Mouse (Mus musculus) monocyte, adult 2 months (primary cell): Measurements from ENCODE around the gene Slc26a10.
"Not testable (repeated sequence)": the region's sequence is repeated elsewhere in the genome, so short reads cannot be mapped to it uniquely, and the experiment has no call there.

Experiments used
- DNase-seq, 2 experiments: peaks; one replicate each; pipeline ENCODE4 v3.0.0; 2022; ENCODE audit warnings: low spot score in 2 of 2, low read depth in 1 of 2

The Slc26a10 gene

DNA sequence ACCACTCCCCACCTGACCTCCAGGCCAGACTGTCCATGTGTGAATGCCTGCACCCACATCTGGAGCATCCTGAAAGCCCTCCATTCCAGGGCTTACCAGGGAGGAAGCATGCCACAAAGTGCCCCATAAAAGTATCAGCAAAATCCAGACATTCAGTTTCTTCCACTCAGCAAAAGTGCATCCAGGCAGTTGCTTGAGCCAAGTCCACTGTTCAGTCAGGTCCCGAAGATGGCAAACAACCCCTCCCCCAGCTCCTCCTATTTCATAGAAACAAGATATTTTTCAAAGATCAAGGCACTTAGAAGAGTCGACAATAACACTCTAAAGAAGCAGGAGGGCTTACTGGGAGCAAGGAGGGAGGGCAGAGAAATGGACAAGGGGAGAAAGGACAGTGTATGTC, 18.0 kb upstream of the Slc26a10 start:
- DNase-seq, result no peak

DNA sequence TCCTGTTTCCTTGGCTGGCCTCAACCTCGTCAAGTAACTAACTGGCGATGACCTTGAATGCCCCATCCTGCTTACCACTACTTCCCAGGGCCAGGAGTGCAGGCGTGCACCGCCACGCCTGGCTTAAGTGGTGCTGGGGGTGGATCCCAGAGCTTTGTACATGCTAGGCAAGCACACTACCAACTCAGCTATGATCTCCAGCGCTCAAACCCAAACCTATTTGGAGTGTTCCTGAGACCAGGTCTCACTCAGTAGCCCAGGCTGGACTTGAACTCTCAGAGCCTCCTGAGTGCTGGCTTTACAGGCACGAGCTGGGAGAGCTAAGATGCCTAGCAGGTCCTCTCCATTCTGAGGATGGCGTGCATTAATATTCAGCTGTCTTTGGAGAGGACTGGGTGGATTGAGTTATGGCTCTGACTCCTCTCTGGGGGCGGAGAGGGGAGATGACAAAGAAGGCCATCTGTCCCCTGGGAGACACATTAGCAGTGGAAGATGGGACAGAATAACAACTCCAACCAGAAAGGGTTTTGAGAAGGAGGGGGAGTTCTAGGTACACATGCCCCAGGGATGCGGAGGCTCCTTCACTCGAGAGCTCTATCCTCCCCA, 17.2 kb upstream of the Slc26a10 start:
- DNase-seq, result no peak

DNA sequence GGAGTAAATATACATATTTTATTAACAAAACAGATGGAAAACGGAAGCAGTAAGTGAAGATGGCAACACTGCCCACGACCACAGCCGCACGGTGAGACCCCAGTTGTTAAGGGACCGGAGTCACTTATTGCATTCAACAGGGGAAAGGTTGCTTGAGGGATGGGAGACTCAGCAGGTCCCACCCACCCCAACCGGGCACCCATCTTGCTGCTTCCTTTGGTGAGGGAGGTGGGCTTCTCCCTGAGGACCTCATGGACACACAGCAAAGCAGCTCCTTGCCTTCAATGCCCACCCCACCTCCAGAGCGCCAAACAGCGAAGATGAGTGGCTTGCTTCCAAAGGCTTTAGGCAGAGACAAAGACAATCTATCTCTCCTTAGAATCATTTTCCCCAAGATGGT, 16.7 kb upstream of the Slc26a10 start:
- DNase-seq, result no peak

DNA sequence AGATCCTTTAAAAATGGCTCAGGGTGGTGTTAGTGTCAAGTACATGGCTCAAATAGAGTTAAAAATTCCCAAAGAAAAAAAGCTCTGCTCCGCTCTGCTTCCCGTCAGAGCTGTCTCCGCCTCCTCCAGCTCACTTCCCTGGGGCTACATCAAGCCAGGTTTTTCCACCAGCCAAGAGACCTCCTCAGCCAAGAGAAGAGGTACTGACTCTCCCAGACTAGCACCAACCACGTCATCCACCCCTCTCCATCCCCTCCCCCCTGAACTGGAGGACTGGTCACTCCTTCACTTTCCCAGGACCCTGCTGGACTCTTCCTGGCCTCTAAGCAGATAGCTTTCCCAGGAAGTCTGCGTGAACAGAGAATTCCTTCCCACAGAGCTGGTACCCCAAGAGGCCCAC, 15.9 kb upstream of the Slc26a10 start:
- no peak for DNase-seq

DNA sequence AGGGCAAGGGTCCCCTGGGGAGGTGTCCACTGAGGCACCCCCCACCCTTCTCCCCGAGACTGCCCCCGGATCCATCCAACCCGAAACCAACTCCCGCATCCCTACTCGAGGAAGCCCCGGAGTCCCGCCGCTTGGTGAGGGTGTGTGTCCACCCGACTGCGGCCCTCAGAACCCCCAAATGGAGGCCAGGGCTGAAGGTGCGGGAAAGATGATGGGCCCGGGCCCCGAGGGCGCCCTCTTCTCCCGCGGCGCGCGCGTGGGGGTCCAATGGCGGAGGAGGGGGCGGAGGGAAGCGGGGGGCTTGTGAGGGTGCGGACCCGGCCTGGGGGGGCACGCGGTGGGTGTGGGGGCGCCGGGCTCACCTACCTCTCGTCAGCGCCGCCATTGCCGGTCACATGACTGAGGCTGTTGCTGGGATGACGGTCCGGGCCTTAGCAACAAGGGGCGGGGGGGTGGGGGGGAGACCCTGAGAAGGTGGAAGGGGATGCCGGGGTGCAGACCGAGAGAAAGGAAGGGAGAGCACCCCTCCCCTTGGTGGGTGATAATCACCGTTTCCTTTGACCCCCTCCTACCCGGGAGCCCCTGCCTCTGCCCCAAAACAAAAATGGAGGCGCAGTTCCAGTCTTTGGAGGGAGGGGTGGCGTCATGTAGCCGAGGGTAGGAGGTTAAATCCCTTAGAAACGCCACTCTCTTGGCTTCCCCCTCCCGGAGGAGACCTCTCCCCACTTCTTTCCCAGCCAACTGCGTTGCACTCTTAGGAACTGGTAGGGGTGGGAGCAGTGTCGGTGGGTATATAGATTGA, 15.1 kb upstream of the Slc26a10 start, which contains the start of gene Dtx3:
Gene Dtx3 (minus strand): TSS at position 401 of the 802 bp plus-strand sequence.
- DNase-seq, result no peak

DNA sequence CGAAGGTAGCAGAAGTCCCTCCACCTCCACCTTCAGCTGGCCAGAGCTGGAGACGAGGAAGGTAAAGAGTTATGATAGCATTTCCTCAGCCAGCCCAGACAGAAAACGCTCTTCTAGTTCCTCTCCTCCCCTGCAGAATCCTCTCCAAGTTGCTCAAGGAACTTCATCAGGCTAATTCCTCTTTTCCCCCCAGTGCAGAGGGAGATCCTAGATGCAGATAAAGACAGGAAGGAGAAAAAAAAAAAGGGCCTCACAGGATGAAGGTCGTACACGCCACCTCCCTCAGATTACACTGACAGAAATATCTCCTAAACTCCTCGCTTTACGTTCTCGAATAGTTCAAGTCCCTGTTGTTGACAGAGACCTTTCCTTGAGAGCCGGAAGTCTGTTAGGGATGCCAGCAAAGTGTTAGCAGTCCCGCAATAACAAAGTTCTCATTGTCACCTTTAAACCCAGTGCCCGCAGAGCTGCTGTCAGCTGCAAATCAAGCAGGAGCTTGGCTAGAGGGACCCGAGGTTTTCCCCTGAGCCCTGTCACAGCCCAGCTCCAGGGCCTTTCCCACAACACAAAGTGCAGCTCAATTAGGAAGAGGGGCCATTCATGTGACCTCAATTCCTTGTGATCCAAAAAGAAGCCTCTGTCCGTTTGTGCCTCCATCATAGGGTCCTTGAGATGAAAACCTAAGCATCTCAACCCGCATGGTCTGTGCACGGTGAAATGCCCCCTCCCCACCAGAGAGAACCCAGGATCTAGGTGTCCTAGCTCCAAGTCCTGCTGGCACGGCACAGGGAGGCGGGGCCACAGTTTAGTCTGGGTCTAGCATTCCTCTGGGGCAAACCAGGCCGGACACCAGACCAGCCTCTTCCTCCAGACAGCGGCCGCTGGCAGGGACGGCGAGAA, 14.2 kb upstream of the Slc26a10 start:
- DNase-seq, result no peak

DNA sequence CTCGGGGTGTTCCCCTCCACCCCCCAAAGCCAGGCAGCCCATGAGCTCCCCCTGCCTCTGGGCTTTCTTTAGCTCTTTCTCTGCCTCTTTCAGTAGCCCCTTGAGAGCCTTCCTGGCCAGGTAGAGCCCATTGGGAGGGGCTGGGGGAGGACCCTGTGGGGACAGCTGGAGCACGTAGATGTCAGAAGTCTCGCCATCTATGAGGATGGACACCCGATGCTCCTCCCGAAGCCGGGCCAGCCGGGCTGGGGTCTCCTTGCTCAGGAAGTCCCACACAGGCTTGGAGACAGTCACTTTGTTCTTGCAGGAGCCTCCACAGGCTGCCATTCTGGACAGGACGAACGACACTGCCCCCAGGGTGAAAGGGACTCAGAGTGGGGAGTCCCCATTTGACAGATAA, 12.6 kb upstream of the Slc26a10 start:
- no peak for DNase-seq

DNA sequence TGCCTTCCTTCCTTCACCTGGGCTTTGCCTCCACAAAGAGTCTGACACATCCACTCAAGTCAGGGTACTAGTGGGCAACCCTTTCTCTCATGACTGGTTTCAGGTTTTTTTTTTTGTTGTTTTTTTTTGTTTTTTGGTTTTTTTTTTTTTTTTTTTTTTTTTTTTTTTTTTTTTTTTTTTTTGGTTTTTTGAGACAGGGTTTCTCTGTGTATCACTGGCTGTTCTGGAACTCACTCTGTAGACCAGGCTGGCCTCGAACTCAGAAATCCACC, 11.5 kb upstream of the Slc26a10 start:
- not testable (repeated sequence) for DNase-seq

DNA sequence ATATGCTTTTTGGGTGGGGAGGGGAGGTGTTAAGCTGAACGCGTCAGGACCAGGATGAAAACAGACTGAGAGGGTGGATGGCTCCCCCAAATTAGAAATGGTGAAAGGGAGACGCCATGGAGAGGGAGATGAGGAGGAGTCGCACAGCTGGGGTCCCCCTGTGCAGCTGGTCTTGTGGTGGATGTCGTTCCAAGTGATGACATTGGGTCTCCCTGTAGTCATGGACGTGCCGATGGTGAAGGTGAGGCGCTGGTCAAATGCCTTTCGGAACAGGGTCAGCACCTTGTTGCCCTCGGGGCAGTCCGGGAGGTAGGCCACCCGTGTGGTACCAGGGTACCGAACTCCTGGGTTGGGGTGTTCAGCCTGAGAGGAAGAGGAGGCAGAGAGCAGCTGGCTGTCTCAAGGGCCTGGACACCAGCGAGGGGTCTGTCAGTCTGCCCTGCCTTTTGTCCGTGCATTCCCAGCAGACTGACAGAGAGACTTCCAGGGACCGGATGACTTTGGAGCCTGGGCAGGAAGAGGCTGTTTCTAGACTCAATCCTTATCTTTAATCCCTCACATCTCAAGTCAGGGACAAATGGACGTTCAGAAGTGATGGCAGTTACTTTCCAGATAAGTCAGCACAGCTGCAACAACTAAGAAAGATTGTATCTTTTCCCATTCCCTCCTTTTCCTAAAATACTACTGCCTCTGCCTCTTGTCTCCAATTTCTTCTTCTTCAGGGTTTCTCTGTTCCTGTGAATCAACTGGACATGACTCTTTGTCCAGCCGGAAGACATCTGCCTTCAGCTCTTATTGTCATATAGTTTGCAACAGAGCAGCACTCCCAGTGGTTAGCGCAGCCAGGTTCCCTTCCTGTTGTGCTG, 11.0 kb upstream of the Slc26a10 start:
- no peak for DNase-seq

DNA sequence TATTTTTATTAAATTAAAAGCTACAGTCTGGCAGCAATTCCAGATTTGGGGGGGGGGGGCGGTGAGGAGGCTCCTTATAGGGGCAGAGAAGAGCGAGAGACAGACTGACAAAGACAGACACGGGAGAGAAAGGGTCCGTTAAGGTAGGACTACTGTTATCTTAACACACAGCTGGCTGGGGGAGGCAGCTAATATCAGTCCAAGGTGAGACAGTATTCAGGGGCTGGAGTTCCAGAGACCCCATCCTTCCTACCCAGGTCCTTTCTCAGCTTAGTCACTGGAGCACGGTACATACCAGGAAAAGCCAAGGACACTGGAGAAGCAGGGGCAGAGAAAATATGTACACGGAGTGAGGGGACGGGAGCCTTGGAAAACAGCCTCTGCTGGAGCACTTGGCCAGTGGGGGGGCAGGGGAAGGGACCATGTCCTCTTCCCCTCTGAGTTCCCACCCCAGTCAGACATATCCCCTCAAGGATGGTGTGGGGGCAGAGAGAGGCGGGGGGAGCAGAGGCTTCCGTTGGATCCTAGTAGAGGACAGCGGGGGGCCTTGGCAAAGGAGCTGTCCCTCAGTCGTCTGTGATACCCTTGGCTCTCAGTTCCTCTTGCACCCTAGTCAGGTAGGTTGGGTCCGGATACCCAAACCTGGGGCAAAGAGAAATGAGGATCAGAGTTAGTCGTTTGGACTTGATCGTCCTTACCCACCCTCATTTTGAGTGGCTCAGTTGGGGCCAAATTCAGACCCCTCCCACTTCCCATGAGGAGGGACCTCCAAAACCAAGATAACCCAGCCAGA, 10.1 kb upstream of the Slc26a10 start:
- no peak for DNase-seq

DNA sequence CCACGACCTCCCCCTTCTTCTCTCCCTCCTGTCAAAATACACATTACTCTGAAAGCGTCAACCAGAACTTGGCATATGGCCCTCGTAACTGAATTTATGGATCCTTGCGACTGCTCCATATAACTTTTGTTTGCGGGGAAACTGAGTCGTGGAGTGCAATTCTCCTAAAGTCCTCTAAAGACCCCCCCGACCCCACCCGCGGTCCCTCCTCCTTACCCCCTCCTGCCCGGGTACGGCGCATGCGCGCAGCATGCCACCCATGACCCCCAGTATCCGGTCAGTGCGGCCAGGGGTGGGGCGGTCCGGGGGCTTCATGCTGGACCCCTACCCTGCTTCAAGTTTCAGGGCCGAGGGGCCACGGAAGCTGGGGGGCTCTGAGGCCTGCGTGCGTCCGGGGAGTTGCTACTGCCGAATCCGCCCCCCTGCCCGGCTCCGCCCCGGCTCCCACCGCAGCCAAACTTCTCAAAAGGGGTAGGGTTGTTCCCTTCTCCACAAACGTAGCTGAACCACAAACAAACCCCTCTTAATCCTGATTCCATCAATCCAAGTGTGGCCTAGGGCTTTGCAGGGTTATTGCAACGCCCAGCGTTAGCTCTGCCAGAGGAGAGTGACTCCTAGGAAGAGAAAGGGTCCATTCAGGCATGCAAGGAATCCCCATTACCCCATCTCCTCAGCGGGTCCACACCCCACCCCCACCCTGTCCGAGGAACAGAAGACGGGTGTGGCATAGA, 9.4 kb upstream of the Slc26a10 start, which contains the start of gene Arhgef25:
Gene Arhgef25 (minus strand): TSS at position 433 of the 731 bp plus-strand sequence.
- DNase-seq, result no peak

DNA sequence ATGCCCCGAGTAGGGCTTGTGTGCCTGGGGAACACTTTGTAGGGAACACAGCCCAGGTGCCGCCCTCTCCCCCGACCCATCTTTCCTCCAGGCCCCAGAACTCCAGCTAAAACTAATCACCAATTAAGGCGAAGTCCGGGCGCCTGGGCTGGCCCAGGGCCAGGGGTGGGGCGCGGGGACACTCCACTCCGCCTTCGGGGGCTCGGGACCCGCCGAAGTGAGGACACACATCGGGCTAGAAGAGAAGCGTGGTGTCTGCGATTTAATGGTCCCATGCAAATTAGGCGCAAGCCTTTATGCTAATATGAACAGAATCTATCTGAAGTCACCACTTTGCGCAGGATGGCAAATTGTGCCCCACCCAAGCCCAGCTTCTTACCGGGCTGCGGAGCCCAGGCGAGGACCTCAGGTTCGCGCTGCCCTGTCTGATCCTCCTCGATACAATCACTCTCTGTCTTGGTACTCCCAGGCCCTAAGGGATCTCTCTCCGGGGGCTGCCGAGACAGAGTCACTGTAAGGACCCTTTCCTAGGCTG, 8.7 kb upstream of the Slc26a10 start:
- no peak for DNase-seq

DNA sequence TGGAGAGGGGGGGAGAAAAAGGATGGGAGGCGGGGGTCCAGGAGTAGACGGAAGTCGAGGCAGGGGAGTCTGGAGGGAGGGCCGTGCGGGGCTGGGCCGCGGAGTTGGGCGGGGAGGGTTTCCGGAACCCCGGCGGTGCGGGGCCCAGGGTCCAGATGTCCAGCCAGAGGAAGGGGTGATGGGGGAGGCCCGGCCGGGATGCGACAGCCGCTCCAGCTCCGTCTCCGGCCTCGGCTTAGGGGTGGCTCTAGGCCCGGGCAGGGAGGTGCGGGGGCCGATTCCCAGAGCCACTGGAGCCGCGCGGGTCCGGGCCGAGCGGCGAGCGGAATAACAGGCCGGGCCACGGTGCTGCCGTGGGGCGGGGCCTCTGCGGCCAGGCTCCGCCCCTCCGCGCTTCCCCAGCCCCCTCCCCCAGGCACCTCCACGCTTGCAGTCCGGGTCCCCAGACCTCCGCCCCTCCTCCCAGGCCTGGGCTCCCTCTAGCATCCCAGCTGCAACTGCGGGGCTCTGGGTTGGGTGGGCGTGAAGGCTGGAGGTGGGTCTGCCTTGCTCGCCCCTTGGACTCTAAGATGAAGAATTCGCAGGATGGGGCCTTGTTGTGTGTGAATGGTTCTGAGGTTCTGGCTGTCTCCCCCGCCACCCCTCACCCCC, 8.1 kb upstream of the Slc26a10 start:
- no peak for DNase-seq

DNA sequence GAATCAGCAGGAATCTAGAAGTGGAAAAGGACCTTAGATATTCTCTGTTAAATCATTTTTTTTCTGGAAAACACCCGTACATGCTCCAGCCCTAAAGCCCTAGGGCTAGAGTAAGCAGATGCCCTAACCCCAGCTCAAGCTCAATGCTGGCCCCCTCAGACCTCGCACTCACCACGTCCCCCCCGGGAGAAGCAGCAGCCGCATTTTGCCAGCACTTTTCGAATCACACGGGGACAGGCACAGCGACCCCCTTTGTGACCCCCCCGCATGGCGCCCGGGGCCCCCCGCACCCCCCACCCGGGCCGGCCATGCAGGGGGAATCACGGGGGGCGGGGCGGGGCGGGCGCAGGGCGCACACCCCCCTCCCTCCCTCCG, 7.6 kb upstream of the Slc26a10 start:
- no peak for DNase-seq

DNA sequence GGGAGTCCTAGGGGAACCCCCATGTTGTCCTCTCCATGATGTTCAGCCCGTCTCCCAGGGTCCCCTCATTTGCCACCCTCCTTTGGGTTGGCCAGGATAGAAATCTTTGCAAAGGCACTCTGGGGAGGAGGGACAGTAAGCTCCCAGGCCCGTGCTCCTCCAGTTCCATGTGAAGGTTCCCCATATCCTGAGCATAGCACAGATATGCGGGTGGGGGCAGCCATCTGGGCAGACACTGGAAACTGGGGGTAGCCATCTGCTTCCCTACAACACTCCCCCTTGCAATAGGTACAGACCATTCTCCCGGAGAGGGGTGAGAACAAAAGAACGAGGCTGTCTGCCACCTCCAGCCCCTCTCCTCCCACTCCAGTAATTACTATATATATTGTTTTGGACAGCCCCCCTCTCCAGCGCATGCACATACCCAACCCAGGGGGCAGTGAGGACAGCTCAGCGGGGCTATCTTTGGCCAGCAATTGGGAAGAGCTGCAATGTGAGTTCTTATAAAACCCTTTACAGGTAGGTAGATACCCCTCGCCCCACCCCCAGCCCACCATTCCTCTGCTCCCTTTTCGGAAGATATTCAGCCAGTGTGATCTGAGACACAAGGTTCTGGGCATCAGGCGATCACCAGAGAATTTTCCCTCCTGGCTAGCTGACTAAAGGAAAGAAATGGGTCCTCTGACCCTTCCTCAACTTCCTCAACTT, 7.1 kb upstream of the Slc26a10 start:
- no peak for DNase-seq

DNA sequence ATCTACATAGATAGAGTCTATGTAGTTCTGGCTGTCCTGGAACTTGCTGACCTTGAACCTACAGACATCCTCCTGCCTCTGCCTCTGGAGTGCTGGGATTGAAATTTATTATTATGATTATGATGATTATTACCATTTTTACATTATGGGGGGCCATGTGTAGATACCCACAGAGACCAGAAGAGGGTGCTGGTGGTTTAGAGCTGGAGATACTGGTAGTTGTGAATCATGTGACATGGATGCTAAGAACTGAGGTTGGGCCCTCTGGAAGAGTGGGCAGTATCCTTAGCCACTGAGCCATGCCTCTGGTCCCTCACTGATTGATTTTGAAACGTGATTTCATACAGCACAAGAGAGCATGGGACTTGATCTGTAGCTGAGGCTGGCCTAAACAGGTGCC, 6.0 kb upstream of the Slc26a10 start:
- no peak for DNase-seq

DNA sequence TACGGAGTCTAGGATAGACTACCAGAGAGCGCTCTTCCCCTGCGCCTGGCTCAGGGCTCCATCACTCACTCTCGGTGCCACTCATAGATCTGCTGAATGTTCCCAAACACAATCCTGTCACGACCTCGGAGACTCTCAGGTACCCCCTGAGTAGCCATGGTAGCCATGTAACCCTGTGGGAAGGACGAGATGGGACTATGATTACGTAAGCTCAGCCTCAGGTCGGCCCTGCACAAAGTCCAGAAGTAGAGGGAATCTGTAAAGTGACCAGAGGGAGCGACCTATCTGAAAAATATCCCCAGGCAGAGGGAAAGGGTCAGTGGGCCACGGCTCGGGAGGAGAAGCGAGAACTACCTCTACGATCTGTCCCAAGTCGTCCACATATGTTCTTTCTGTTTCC, 5.1 kb upstream of the Slc26a10 start:
- DNase-seq, result no peak

DNA sequence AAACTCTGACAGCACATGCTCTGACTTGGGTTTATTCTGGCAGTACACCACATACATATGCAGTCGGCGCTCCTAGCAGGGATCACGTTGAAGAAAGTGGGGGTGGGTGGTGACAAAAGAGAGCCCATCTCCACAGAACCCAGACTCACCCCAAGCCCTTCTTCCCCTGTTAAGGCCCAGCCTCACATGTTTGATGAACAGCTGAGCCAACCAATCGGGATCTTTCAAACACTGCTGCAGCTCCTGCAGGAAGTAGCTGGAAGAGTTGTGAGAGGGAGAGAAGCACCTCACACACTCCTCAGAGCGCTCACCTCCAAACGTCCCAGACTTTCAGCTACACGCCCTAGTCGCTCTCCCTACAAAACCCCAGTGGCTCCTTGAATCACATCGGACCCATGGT, 4.7 kb upstream of the Slc26a10 start:
- no peak for DNase-seq
